Mouse (Mus musculus): ENCODE measurements around the gene Gbgt1.

Gene Gbgt1

GRCm38 (mm10) chr2:28552301-28552700, 55.6 kb downstream of the Gbgt1 start:
- DNase-seq (ENCODE audit: low spot score) = no peak
